Mouse (Mus musculus) ES-Bruce4 (cell line): Measurements from ENCODE around the gene Gjb4. TPM values are rescaled to one million over a fixed set of nuclear protein-coding genes. Genes with fewer than 3 reads are reported as not detected.

ENCODE experiments used
- H3K27ac ChIP-seq: 2 replicates; pipeline ENCODE4 v1.5.1; 2012; ENCODE audit warnings: low read length, inconsistent platforms; ENCODE audit not compliant: insufficient read depth
- H3K27me3 ChIP-seq: 2 replicates; pipeline ENCODE4 v1.6.1; 2012; ENCODE audit warnings: mild to moderate bottlenecking, low read length, inconsistent platforms; ENCODE audit not compliant: control insufficient read depth, poor library complexity, insufficient read depth, severe bottlenecking
- H3K36me3 ChIP-seq: 2 replicates; pipeline ENCODE4 v1.6.1; 2012; ENCODE audit warnings: inconsistent platforms, mild to moderate bottlenecking, low read length, moderate library complexity; ENCODE audit not compliant: control insufficient read depth, poor library complexity, insufficient read depth, severe bottlenecking
- H3K4me1 ChIP-seq: one replicate; pipeline ENCODE4 v1.8.1; 2011; ENCODE audit warnings: low read length; ENCODE audit not compliant: control insufficient read depth, insufficient read depth
- H3K4me3 ChIP-seq: 2 replicates; pipeline ENCODE4 v1.5.1; 2011; ENCODE audit warnings: low read depth, mild to moderate bottlenecking, low read length
- H3K9ac ChIP-seq: 2 replicates; pipeline ENCODE4 v1.6.1; 2012; ENCODE audit warnings: low read depth, mild to moderate bottlenecking, inconsistent platforms; ENCODE audit not compliant: poor library complexity, severe bottlenecking
- H3K9me3 ChIP-seq: replicated peaks from 2 replicates; pipeline ENCODE4 v1.6.1; 2012; ENCODE audit warnings: mild to moderate bottlenecking, low read length, inconsistent platforms; ENCODE audit not compliant: control insufficient read depth, poor library complexity, insufficient read depth, severe bottlenecking
- CTCF ChIP-seq: IDR thresholded peaks from one replicate; pipeline ENCODE4 v1.8.1; 2011; ENCODE audit warnings: low read depth, low read length
- EP300 ChIP-seq: IDR thresholded peaks from 2 replicates; pipeline ENCODE4 v1.6.1; 2011; ENCODE audit warnings: low read depth, low read length; ENCODE audit not compliant: insufficient read depth
- POLR2A ChIP-seq: IDR thresholded peaks from one replicate; pipeline ENCODE4 v1.8.1; 2011; ENCODE audit warnings: low read length; ENCODE audit not compliant: insufficient read depth
- polyA plus RNA-seq: library from polyadenylated mRNA; stranded (reverse); fragments of >200 nt; gene quantifications from 2 replicates; pipeline ENCODE4 v1.2.4, GENCODE M21; 2011; ENCODE audit warnings: low read depth; ENCODE audit not compliant: missing spikeins, insufficient read depth, insufficient read length

The Gjb4 gene
- 2.1 and 2.6 TPM in 2 replicates for polyA plus RNA-seq

DNA sequence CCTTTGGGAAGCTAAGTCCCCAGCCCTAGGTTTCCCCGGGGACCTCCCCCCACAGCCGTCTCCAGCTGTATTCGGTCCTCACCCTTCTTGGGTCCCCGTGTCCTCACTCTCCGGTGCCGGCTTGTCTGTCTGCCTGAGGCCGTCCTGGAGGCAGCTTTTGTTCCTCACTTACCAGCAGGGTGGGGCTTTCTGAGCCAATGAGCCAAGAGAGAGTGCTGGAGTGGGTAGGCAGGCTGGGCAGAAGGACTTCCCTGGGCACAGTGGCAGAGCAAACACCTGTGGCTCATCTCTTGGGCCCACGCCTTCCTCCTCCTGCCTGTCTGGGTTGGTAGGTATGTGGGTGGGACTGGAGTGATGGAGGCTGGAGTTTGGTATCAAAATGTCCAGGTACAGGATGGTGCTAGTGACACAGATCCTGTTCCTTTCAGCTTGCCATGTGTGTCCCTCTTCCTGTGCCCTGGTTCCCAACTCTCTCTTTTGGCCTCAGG is at the start of gene Gjb4:
Gjb4 (minus strand) TSS at position 131 of the 488 bp plus-strand sequence.
- H3K4me3 ChIP-seq: 0 out of 2 replicates have a peak within 1 kb of the TSS, but pooled peaks have one; percentile 10
- peaks cover 9% of the 10 kb centered on the region; the same call in 1 of the 2 replicates for H3K36me3 ChIP-seq
- no peaks in the 10 kb centered on the region for H3K9me3 ChIP-seq
- 0 out of 2 replicates have a peak within 1 kb of the TSS, but pooled peaks have one; percentile 5 for H3K9ac ChIP-seq
- H3K27ac ChIP-seq: no peak within 1 kb of the TSS; the same call in 1 of the 2 replicates
- H3K27me3 ChIP-seq: no peaks in the 10 kb centered on the region
- peaks cover 4% of the 10 kb centered on the region for H3K4me1 ChIP-seq
- TF ChIP-seq POLR2A (no peak), EP300 (0 out of 2 replicates have a peak, but pooled peaks have one; percentile 31), CTCF (no peak)

GRCm38 (mm10) chr4:127402614-127403013 is 48.7 kb upstream of the Gjb4 start:
- H3K27me3 ChIP-seq: no peaks in the 10 kb centered on the region
- TF ChIP-seq POLR2A: no peak
- no peak overlapping the region for H3K4me3 ChIP-seq
- no peaks in the 10 kb centered on the region for H3K9me3 ChIP-seq
- H3K36me3 ChIP-seq: no peaks in the 10 kb centered on the region
- H3K9ac ChIP-seq: no peak overlapping the region
- H3K4me1 ChIP-seq: no peaks in the 10 kb centered on the region
- H3K27ac ChIP-seq: no peak overlapping the region

DNA sequence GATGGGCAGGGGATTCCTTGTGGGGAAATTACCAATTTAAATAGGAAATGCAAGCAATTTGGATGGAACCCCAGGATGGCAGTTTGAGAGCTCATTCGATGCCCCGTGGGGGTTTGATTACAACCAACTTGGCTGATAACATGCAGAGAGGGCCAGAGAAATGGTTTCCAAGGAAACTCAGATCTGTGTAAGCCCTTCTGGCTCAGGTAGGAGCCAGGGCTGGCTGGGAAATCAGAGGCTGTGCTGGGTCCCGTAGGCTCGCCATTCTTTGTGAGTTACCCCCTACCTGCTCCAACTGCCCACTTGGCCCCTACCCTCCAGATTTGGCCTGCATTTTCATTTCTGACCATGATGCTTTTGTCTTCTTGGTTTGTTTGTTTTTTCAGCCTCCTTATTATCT is 48.3 kb upstream of the Gjb4 start:
- H3K9me3 ChIP-seq: no peaks in the 10 kb centered on the region
- no peaks in the 10 kb centered on the region for H3K27me3 ChIP-seq
- no peak overlapping the region for H3K27ac ChIP-seq
- no peaks in the 10 kb centered on the region for H3K4me1 ChIP-seq
- H3K9ac ChIP-seq: no peak overlapping the region
- H3K4me3 ChIP-seq: no peak overlapping the region
- TF ChIP-seq POLR2A (no peak), EP300 (no peak), CTCF (no peak)
- H3K36me3 ChIP-seq: no peaks in the 10 kb centered on the region

DNA sequence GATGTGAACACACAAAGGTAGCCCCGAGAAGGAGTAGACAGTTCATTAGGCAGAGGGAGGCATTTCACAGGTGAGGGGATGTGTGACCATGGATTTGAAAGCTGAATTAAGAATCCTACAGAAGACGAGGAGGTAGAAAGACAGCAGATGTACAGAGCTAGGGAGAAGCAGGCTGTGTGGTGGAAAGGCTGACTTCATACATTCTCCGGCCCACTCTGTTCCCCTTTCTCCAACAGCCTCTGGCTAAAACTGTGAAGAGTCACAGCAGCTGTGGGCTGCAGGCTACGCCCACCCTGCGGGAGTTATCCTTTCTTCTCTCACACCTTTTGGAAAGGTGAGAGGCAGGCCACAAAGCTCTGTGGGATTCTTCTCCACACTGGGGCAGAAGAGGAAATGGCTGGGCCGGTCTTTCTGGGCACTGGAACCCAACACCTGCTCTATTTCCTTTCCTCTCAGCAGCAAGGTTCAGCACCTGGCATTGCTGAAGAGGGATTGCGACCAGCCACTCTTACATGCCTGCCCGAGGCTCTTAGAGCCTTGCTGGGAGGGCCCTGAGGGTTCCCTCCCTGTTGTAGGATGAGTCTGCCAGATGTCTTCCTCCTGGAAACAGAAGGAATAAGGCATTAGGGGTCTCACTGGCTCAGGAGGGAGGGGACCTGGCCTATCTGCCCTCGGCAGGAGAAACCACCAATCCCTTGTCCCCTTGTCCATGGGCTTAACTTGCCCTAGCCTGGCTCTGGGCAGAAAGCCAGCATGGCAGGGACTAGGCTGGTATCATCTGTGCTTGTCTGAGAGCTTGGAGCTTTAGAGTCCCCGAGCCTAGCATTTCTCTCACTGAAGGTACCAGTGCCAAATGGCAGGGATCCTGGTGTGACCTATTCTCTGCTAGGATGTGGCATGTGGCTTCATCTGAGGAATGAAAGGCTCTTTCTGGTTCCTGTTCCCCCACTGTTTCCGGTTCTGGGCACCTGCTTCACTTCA is 46.6 kb upstream of the Gjb4 start:
- Histone ChIP-seq H3K9ac (no peak overlapping the region), H3K9me3 (no peaks in the 10 kb centered on the region), H3K4me3 (no peak overlapping the region), H3K27ac (no peak overlapping the region), H3K4me1 (no peaks in the 10 kb centered on the region), H3K27me3 (no peaks in the 10 kb centered on the region), H3K36me3 (no peaks in the 10 kb centered on the region)
- no peak for TF ChIP-seq CTCF
- no peak for TF ChIP-seq EP300
- TF ChIP-seq POLR2A: no peak

DNA sequence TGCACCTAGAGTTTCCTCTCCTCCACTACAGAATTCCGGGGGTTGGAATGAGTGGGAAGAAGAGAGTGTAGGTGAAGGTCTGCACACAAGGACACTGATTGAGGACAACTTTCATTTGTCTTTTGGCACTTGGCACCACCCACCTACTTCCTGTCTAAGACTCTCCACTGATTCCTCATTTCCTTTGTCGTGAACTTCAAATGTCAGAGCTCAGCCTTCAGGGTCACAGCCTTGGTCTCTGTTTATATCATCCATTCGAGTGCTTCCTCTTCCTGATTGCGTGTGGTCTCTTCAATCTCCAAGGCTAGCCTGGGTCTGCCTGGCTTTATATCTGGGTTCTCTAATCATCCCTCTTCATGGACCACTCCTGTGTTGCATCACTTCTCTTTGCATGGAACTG is 41.7 kb upstream of the Gjb4 start:
- H3K4me3 ChIP-seq: no peak overlapping the region
- H3K9ac ChIP-seq: no peak overlapping the region
- no peaks in the 10 kb centered on the region for H3K4me1 ChIP-seq
- no peaks in the 10 kb centered on the region for H3K27me3 ChIP-seq
- no peak overlapping the region for H3K27ac ChIP-seq
- no peaks in the 10 kb centered on the region for H3K36me3 ChIP-seq
- no peak for TF ChIP-seq CTCF
- no peak for TF ChIP-seq EP300
- no peak for TF ChIP-seq POLR2A
- no peaks in the 10 kb centered on the region for H3K9me3 ChIP-seq

DNA sequence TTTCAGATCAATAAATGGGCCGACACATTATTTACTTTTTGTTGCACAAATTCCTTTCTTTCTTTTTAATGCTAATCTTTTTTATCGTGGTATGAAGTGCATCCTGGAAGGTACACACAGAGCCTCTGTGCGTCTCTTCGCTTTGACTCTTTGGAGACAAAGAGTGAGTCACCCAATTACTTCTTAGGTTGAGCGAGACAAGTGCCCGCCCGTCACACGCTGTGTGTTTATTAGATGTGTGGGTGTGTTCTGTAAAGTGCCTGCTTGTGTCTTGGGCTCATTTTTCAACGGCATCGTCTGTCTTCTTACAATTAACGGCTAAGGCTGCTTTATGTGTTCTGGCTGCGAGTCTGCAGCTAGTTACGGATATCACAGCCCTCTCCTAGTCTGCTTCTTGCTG is 35.8 kb upstream of the Gjb4 start:
- no peak overlapping the region for H3K4me3 ChIP-seq
- no peaks in the 10 kb centered on the region for H3K9me3 ChIP-seq
- no peak for TF ChIP-seq EP300
- no peak for TF ChIP-seq POLR2A
- TF ChIP-seq CTCF: no peak
- no peak overlapping the region for H3K27ac ChIP-seq
- H3K9ac ChIP-seq: no peak overlapping the region
- no peaks in the 10 kb centered on the region for H3K4me1 ChIP-seq
- H3K36me3 ChIP-seq: no peaks in the 10 kb centered on the region
- H3K27me3 ChIP-seq: no peaks in the 10 kb centered on the region
